Mouse (Mus musculus) midbrain, embryonic 15.5 days (tissue): ENCODE data around the gene Men1. TPM values are rescaled to one million over a fixed set of nuclear protein-coding genes. Genes with fewer than 3 reads are reported as not detected.

ENCODE experiments used
- ATAC-seq: fragments of 200-750 bp; cut with Nextera tagmentation; replicated peaks from 2 replicates; pipeline ENCODE4 v1.8.0; 2017; ENCODE audit warnings: moderate TSS enrichment
- H3K27ac ChIP-seq: fragments of 300-500 bp; sonication (generic); 2 replicates; pipeline ENCODE4 v1.5.1; 2015; ENCODE audit warnings: mild to moderate bottlenecking, inconsistent platforms
- H3K27me3 ChIP-seq: fragments of 300-500 bp; sonication (generic); replicated peaks from 2 replicates; pipeline ENCODE4 v1.6.1; 2015; ENCODE audit warnings: inconsistent platforms
- H3K36me3 ChIP-seq: fragments of 300-500 bp; sonication (generic); replicated peaks from 2 replicates; pipeline ENCODE4 v1.6.1; 2015; ENCODE audit warnings: inconsistent platforms
- H3K4me1 ChIP-seq: fragments of 300-500 bp; sonication (generic); 2 replicates; pipeline ENCODE4 v1.6.1; 2015; ENCODE audit warnings: inconsistent platforms
- H3K4me2 ChIP-seq: fragments of 300-500 bp; sonication (generic); 2 replicates; pipeline ENCODE4 v1.6.1; 2015; ENCODE audit warnings: inconsistent platforms, mild to moderate bottlenecking, moderate library complexity
- H3K4me3 ChIP-seq: fragments of 300-500 bp; sonication (generic); 2 replicates; pipeline ENCODE4 v1.5.1; 2015; ENCODE audit warnings: mild to moderate bottlenecking, inconsistent platforms
- H3K9ac ChIP-seq: fragments of 300-500 bp; sonication (generic); 2 replicates; pipeline ENCODE4 v1.6.1; 2015; ENCODE audit warnings: mild to moderate bottlenecking, inconsistent platforms
- H3K9me3 ChIP-seq: fragments of 300-500 bp; sonication (generic); 2 replicates; pipeline ENCODE4 v1.6.1; 2016; ENCODE audit warnings: inconsistent platforms
- WGBS: fragments of 180-500 bp; shearing (Covaris S2); methylation state at CpG from one replicate; pipeline ENCODE4 v1.1.7; 2015; ENCODE audit warnings: mixed read lengths; 5-methylcytosine and 5-hydroxymethylcytosine counted together
- polyA plus RNA-seq: library from polyadenylated mRNA; unstranded; fragments of >200 nt; fragmentation: Nextera tagmentation; extraction: Ambion mirVana; gene quantifications from 2 replicates; pipeline ENCODE4 v1.2.1, GENCODE M21; 2015

Gene Men1
- polyA plus RNA-seq, 1 experiment from 2014 or later, result 79.8 TPM

- H3K36me3 ChIP-seq, result peaks cover 55% of the 10 kb centered on the region
- no peaks in the 10 kb centered on the region for H3K9me3 ChIP-seq
- peak overlapping the region; percentile 91; the same call in 1 of the 2 replicates for H3K4me2 ChIP-seq
- H3K27ac ChIP-seq, result no peak overlapping the region
- H3K4me3 ChIP-seq, result 0 out of 2 replicates have a peak overlapping the region, but pooled peaks have one; percentile 47
- no peak for ATAC-seq
- H3K9ac ChIP-seq, result no peak overlapping the region
- H3K27me3 ChIP-seq, result 0 out of 2 replicates have a peak, but pooled peaks cover 3% of the 10 kb centered on the region
- H3K4me1 ChIP-seq, result peaks cover 10% of the 10 kb centered on the region
- 77% methylated on average over 5 of the region's 5 CpGs for WGBS
These were observed 7.6 kb downstream of the Men1 start for GRCm38 (mm10) chr19:6342276-6342933.

- Histone ChIP-seq H3K4me1 (peaks cover 7% of the 10 kb centered on the region), H3K27me3 (0 out of 2 replicates have a peak, but pooled peaks cover 3% of the 10 kb centered on the region), H3K9ac (no peak overlapping the region), H3K36me3 (peaks cover 47% of the 10 kb centered on the region), H3K4me2 (no peak overlapping the region), H3K4me3 (no peak overlapping the region), H3K9me3 (no peaks in the 10 kb centered on the region), H3K27ac (no peak overlapping the region)
- 87% methylated on average over 19 of the region's 19 CpGs for WGBS
- ATAC-seq, result no peak
These were observed 8.5 kb downstream of the Men1 start for GRCm38 (mm10) chr19:6343066-6343925.

GRCm38 (mm10) chr19:6343996-6344395 lies 9.2 kb downstream of the Men1 start:
- no peaks in the 10 kb centered on the region for H3K9me3 ChIP-seq
- no peak for ATAC-seq
- peaks cover 42% of the 10 kb centered on the region for H3K36me3 ChIP-seq
- WGBS, result 88% methylated on average over 5 of the region's 5 CpGs
- H3K4me2 ChIP-seq, result no peak overlapping the region
- H3K27me3 ChIP-seq, result 0 out of 2 replicates have a peak, but pooled peaks cover 3% of the 10 kb centered on the region
- no peak overlapping the region for H3K27ac ChIP-seq
- H3K9ac ChIP-seq, result no peak overlapping the region
- no peak overlapping the region for H3K4me3 ChIP-seq
- H3K4me1 ChIP-seq, result peaks cover 7% of the 10 kb centered on the region

GRCm38 (mm10) chr19:6346023-6346422 lies 11.2 kb downstream of the Men1 start:
- WGBS, result 97% methylated on average over 5 of the region's 5 CpGs
- H3K27me3 ChIP-seq, result no peaks in the 10 kb centered on the region
- H3K9ac ChIP-seq, result no peak overlapping the region
- no peak overlapping the region for H3K4me3 ChIP-seq
- H3K36me3 ChIP-seq, result peaks cover 36% of the 10 kb centered on the region; the same call in 1 of the 2 replicates
- ATAC-seq, result no peak
- H3K27ac ChIP-seq, result no peak overlapping the region
- no peak overlapping the region for H3K4me2 ChIP-seq
- H3K4me1 ChIP-seq, result peaks cover 4% of the 10 kb centered on the region
- H3K9me3 ChIP-seq, result no peaks in the 10 kb centered on the region

GRCm38 (mm10) chr19:6346661-6347060 lies 11.9 kb downstream of the Men1 start:
- no peak overlapping the region for H3K27ac ChIP-seq
- no peak for ATAC-seq
- no peaks in the 10 kb centered on the region for H3K4me1 ChIP-seq
- no peak overlapping the region for H3K9ac ChIP-seq
- no peak overlapping the region for H3K4me2 ChIP-seq
- peaks cover 39% of the 10 kb centered on the region; the same call in 1 of the 2 replicates for H3K36me3 ChIP-seq
- 89% methylated on average over 10 of the region's 10 CpGs for WGBS
- H3K9me3 ChIP-seq, result no peaks in the 10 kb centered on the region
- H3K27me3 ChIP-seq, result no peaks in the 10 kb centered on the region
- H3K4me3 ChIP-seq, result no peak overlapping the region

- H3K9ac ChIP-seq, result no peak overlapping the region
- H3K4me1 ChIP-seq, result no peaks in the 10 kb centered on the region
- 96% methylated on average over 4 of the region's 4 CpGs for WGBS
- peaks cover 39% of the 10 kb centered on the region; the same call in 1 of the 2 replicates for H3K36me3 ChIP-seq
- no peak overlapping the region for H3K4me3 ChIP-seq
- H3K4me2 ChIP-seq, result no peak overlapping the region
- H3K9me3 ChIP-seq, result no peaks in the 10 kb centered on the region
- ATAC-seq, result no peak
- no peak overlapping the region for H3K27ac ChIP-seq
- no peaks in the 10 kb centered on the region for H3K27me3 ChIP-seq
These were observed 12.8 kb downstream of the Men1 start for GRCm38 (mm10) chr19:6347615-6348014.

GRCm38 (mm10) chr19:6348717-6349116 lies 13.9 kb downstream of the Men1 start:
- 70% methylated on average over 9 of the region's 9 CpGs for WGBS
- Histone ChIP-seq H3K4me1 (no peaks in the 10 kb centered on the region), H3K36me3 (peaks cover 39% of the 10 kb centered on the region; the same call in 1 of the 2 replicates), H3K27me3 (no peaks in the 10 kb centered on the region), H3K27ac (no peak overlapping the region), H3K4me2 (no peak overlapping the region), H3K9ac (no peak overlapping the region), H3K4me3 (no peak overlapping the region), H3K9me3 (no peaks in the 10 kb centered on the region)
- ATAC-seq, result no peak

- H3K27me3 ChIP-seq, result no peaks in the 10 kb centered on the region
- 52% methylated on average over 14 of the region's 14 CpGs for WGBS
- ATAC-seq, result no peak
- H3K9ac ChIP-seq, result no peak overlapping the region
- H3K36me3 ChIP-seq, result peaks cover 33% of the 10 kb centered on the region; the same call in 1 of the 2 replicates
- no peak overlapping the region for H3K27ac ChIP-seq
- no peak overlapping the region for H3K4me3 ChIP-seq
- H3K9me3 ChIP-seq, result no peaks in the 10 kb centered on the region
- no peaks in the 10 kb centered on the region for H3K4me1 ChIP-seq
- no peak overlapping the region for H3K4me2 ChIP-seq
These were observed 14.6 kb downstream of the Men1 start for GRCm38 (mm10) chr19:6349215-6349983.

- ATAC-seq, result no peak
- Histone ChIP-seq H3K9ac (no peak overlapping the region), H3K4me2 (no peak overlapping the region), H3K27ac (no peak overlapping the region), H3K9me3 (no peaks in the 10 kb centered on the region), H3K36me3 (peaks cover 21% of the 10 kb centered on the region; the same call in 1 of the 2 replicates), H3K4me3 (no peak overlapping the region), H3K4me1 (no peaks in the 10 kb centered on the region), H3K27me3 (no peaks in the 10 kb centered on the region)
- WGBS, result 70% methylated on average over 14 of the region's 14 CpGs
These were observed 16.8 kb downstream of the Men1 start for GRCm38 (mm10) chr19:6351431-6352106.

GRCm38 (mm10) chr19:6352107-6352505 lies 17.3 kb downstream of the Men1 start:
- peaks cover 16% of the 10 kb centered on the region; the same call in 1 of the 2 replicates for H3K36me3 ChIP-seq
- WGBS, result 90% methylated on average over 2 of the region's 2 CpGs
- ATAC-seq, result no peak
- no peak overlapping the region for H3K4me2 ChIP-seq
- no peak overlapping the region for H3K9ac ChIP-seq
- H3K4me1 ChIP-seq, result no peaks in the 10 kb centered on the region
- no peaks in the 10 kb centered on the region for H3K9me3 ChIP-seq
- H3K4me3 ChIP-seq, result no peak overlapping the region
- H3K27ac ChIP-seq, result no peak overlapping the region
- H3K27me3 ChIP-seq, result no peaks in the 10 kb centered on the region

- H3K27me3 ChIP-seq, result no peaks in the 10 kb centered on the region
- H3K27ac ChIP-seq, result no peak overlapping the region
- no peak overlapping the region for H3K9ac ChIP-seq
- 81% methylated on average over 7 of the region's 7 CpGs for WGBS
- ATAC-seq, result peak; percentile 16; the same call in 1 of the 2 replicates
- no peaks in the 10 kb centered on the region for H3K9me3 ChIP-seq
- no peak overlapping the region for H3K4me3 ChIP-seq
- no peaks in the 10 kb centered on the region for H3K4me1 ChIP-seq
- H3K36me3 ChIP-seq, result 0 out of 2 replicates have a peak, but pooled peaks cover 10% of the 10 kb centered on the region
- no peak overlapping the region for H3K4me2 ChIP-seq
These were observed 19.3 kb downstream of the Men1 start for GRCm38 (mm10) chr19:6354030-6354429.
